Mouse (Mus musculus) kidney, postnatal 0 days (tissue): Measurements from ENCODE around the gene Csnk1g2. TPM values are rescaled to one million over a fixed set of nuclear protein-coding genes. Genes with fewer than 3 reads are reported as not detected.
"Not testable (repeated sequence)": the region's sequence is repeated elsewhere in the genome, so short reads cannot be mapped to it uniquely, and the experiment has no call there.

Source experiments
- ATAC-seq: fragments of 200-750 bp; cut with Nextera tagmentation; replicated peaks from 2 replicates; pipeline ENCODE4 v1.8.0; 2017; ENCODE audit warnings: low read depth, moderate number of reproducible peaks, moderate TSS enrichment, moderate library complexity; ENCODE audit not compliant: low FRiP score
- DNase-seq: peaks from one replicate; pipeline ENCODE4 v3.0.0-alpha.2; 2016; ENCODE audit warnings: low spot score
- H3K27ac ChIP-seq: fragments of 300-500 bp; sonication (generic); 2 replicates; pipeline ENCODE4 v1.5.1; 2014; ENCODE audit warnings: mild to moderate bottlenecking
- H3K27me3 ChIP-seq: fragments of 300-500 bp; sonication (generic); 2 replicates; pipeline ENCODE4 v1.6.1; 2014; ENCODE audit warnings: low read length, mixed read lengths; ENCODE audit not compliant: insufficient read depth
- H3K36me3 ChIP-seq: fragments of 300-500 bp; sonication (generic); 2 replicates; pipeline ENCODE4 v1.6.1; 2014; ENCODE audit warnings: low read length, mixed read lengths; ENCODE audit not compliant: insufficient read depth
- H3K4me1 ChIP-seq: fragments of 300-500 bp; sonication (generic); replicated peaks from 2 replicates; pipeline ENCODE4 v1.6.1; 2014; ENCODE audit warnings: antibody characterized with exemption, low read length, mixed read lengths; ENCODE audit not compliant: insufficient read depth
- H3K4me2 ChIP-seq: fragments of 300-500 bp; sonication (generic); 2 replicates; pipeline ENCODE4 v1.6.1; 2014; ENCODE audit warnings: mild to moderate bottlenecking, low read length, moderate library complexity, mixed read lengths
- H3K4me3 ChIP-seq: fragments of 300-500 bp; sonication (generic); replicated peaks from 2 replicates; pipeline ENCODE4 v1.5.1; 2014; ENCODE audit warnings: low read depth, low read length
- H3K9ac ChIP-seq: fragments of 300-500 bp; sonication (generic); 2 replicates; pipeline ENCODE4 v1.6.1; 2014; ENCODE audit warnings: low read depth, low read length
- H3K9me3 ChIP-seq: fragments of 300-500 bp; sonication (generic); replicated peaks from 2 replicates; pipeline ENCODE4 v1.6.1; 2016; ENCODE audit warnings: low read length, inconsistent platforms, mixed read lengths
- CTCF ChIP-seq: IDR thresholded peaks from 2 replicates; pipeline ENCODE4 v1.5.1; 2016; ENCODE audit warnings: antibody characterized with exemption, low read depth, mild to moderate bottlenecking, moderate library complexity
- WGBS: fragments of 180-500 bp; shearing (Covaris S2); extraction: QIAGEN DNeasy Blood & Tissue Kit; methylation state at CpG from one replicate; pipeline ENCODE4 v1.1.7; 2014; 5-methylcytosine and 5-hydroxymethylcytosine counted together
- polyA plus RNA-seq: library from polyadenylated mRNA; unstranded; fragments of >200 nt; fragmentation: Nextera tagmentation; extraction: Ambion mirVana; gene quantifications from 2 replicates; pipeline ENCODE4 v1.2.1, GENCODE M21; 2015

Csnk1g2 gene
- polyA plus RNA-seq, 1 experiment from 2014 or later, result 137 TPM

DNA sequence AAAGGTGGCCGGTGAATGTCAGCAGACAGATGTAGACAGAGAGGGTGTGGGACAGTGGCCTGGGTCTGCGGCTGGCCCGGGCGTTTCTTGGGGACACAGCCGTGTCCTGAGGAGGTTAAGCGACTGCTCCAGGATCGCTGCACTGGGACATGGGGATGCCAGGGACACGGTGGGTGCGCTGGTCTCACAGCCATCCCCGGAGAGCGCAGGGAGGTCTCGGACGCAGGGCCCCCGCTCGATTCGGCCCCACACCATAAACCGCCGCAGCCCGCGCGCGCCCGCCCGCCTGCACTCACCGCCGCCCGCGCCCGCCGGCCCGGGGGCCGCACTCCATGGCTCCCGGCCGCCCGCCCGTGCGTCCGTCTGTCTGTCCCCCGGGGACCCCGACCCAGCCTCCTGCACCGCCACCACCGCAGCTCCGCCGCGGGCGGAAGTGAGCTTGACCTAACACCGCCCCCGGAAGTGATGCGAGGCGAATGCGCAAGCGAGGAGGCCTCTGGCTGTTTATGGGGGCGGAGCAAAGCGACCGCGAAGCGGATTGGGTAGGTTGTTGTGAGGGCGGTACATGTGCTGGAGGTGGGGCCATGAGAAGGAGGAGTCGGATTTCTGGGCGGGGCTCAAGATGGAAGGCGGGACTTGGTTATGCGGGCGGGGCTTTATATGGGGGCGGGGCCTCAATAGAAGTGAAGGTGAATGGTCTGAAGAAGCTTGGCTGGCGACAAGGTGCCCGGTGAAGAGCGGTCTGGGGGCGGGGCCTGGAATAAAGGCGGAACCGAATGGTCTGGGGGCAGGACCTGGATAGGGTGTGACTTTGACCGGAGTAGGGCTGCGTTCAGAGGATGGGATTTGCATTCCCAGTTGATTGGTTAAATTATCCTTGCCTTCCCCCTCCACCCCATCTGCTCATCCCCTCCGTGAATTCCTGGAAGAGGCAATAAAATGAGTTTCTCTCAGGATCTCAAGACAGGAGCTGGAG lies 32.5 kb upstream of the Csnk1g2 start, which contains the start of gene Abhd17a:
Gene Abhd17a (minus strand): TSS at position 463 of the 976 bp plus-strand sequence.
- Histone ChIP-seq H3K9me3 (no peaks in the 10 kb centered on the region), H3K36me3 (peaks cover 12% of the 10 kb centered on the region; the same call in 1 of the 2 replicates), H3K27ac (peak within 1 kb of the TSS; percentile 69), H3K9ac (peak within 1 kb of the TSS; percentile 81), H3K4me1 (peaks cover 17% of the 10 kb centered on the region), H3K27me3 (no peaks in the 10 kb centered on the region), H3K4me2 (peak within 1 kb of the TSS; percentile 80), H3K4me3 (peak within 1 kb of the TSS; percentile 79)
- no peak for TF ChIP-seq CTCF
- under 1% methylated on average over 65 of the region's 73 CpGs for WGBS
- ATAC-seq (peak; percentile 96), DNase-seq (peak; percentile 99)

- H3K27me3 ChIP-seq, result no peaks in the 10 kb centered on the region
- H3K9me3 ChIP-seq, result no peaks in the 10 kb centered on the region; the same call in 1 of the 2 replicates
- H3K4me1 ChIP-seq, result no peaks in the 10 kb centered on the region
- H3K27ac ChIP-seq, result no peak overlapping the region
- H3K4me3 ChIP-seq, result no peak overlapping the region
- no peak for TF ChIP-seq CTCF
- DNase-seq (no peak), ATAC-seq (no peak)
- H3K4me2 ChIP-seq, result no peak overlapping the region
- WGBS, result 45% methylated on average over 4 of the region's 4 CpGs
- no peak overlapping the region for H3K9ac ChIP-seq
- H3K36me3 ChIP-seq, result no peaks in the 10 kb centered on the region
Observed at GRCm38 (mm10) chr10:80596318-80596717, 26.3 kb upstream of the Csnk1g2 start.

- DNase-seq, result peak; percentile 97
- Histone ChIP-seq H3K4me2 (peak within 1 kb of the TSS; percentile 79), H3K4me1 (peaks cover 9% of the 10 kb centered on the region; the same call in 1 of the 2 replicates), H3K9ac (peak within 1 kb of the TSS; percentile 61), H3K4me3 (peak within 1 kb of the TSS; percentile 71), H3K36me3 (peaks cover 17% of the 10 kb centered on the region; the same call in 1 of the 2 replicates), H3K27ac (peak within 1 kb of the TSS; percentile 80), H3K27me3 (no peaks in the 10 kb centered on the region), H3K9me3 (no peaks in the 10 kb centered on the region; the same call in 1 of the 2 replicates)
- TF ChIP-seq CTCF, result no peak
- peak; percentile 92 for ATAC-seq
- WGBS, result 2% methylated on average over 53 of the region's 54 CpGs
Observed at GRCm38 (mm10) chr10:80602698-80603325, 19.8 kb upstream of the Csnk1g2 start, which contains the start of the genes Scamp4 and Adat3. TSS of gene Scamp4 (plus strand) at chr10:80602872. TSS of gene Adat3 (plus strand) at chr10:80602880.

GRCm38 (mm10) chr10:80603364-80603763 lies 19.3 kb upstream of the Csnk1g2 start:
- H3K36me3 ChIP-seq, result peaks cover 21% of the 10 kb centered on the region; the same call in 1 of the 2 replicates
- no peak for TF ChIP-seq CTCF
- DNase-seq (no peak), ATAC-seq (no peak)
- H3K27ac ChIP-seq, result peak overlapping the region; percentile 80
- H3K9me3 ChIP-seq, result no peaks in the 10 kb centered on the region; the same call in 1 of the 2 replicates
- peak overlapping the region; percentile 79 for H3K4me2 ChIP-seq
- 24% methylated on average over 7 of the region's 7 CpGs for WGBS
- no peaks in the 10 kb centered on the region for H3K27me3 ChIP-seq
- H3K9ac ChIP-seq, result peak overlapping the region; percentile 61
- peaks cover 9% of the 10 kb centered on the region; the same call in 1 of the 2 replicates for H3K4me1 ChIP-seq
- peak overlapping the region; percentile 71 for H3K4me3 ChIP-seq

DNA sequence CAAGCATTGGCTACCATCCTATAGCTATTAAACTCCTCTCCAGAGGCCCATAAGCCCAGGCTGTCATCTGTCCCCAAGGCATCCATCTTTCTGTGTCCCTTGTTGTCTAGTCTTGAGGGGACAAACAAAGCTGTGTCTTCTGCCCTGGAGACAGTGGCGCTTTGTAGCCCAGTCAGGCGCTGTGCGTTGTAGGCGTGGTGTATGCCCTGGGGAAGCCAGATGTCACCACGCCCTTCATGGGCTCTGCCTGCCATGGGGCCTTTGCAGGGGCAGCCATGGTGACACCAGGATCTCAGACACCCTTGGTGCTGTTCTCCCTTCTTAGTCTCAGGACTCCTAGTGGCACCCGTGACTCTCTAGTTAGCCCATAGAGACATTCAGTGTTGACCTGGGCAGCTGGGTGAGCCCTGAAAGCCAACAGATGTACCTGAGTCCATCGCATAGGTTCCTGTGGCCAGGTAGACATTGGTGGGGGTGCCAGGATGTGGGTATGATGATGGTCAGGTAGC lies 18.6 kb upstream of the Csnk1g2 start:
- TF ChIP-seq CTCF, result no peak
- peaks cover 9% of the 10 kb centered on the region; the same call in 1 of the 2 replicates for H3K4me1 ChIP-seq
- H3K4me2 ChIP-seq, result peak overlapping the region; percentile 79
- H3K4me3 ChIP-seq, result no peak overlapping the region; the same call in 1 of the 2 replicates
- 89% methylated on average over 7 of the region's 7 CpGs for WGBS
- ATAC-seq (no peak), DNase-seq (no peak)
- peak overlapping the region; percentile 61; the same call in 1 of the 2 replicates for H3K9ac ChIP-seq
- no peaks in the 10 kb centered on the region; the same call in 1 of the 2 replicates for H3K9me3 ChIP-seq
- no peak overlapping the region; the same call in 1 of the 2 replicates for H3K27ac ChIP-seq
- peaks cover 25% of the 10 kb centered on the region for H3K36me3 ChIP-seq
- no peaks in the 10 kb centered on the region for H3K27me3 ChIP-seq

GRCm38 (mm10) chr10:80604988-80605387 lies 17.6 kb upstream of the Csnk1g2 start:
- no peak overlapping the region for H3K4me2 ChIP-seq
- DNase-seq (no peak), ATAC-seq (no peak)
- no peak overlapping the region for H3K9ac ChIP-seq
- H3K27me3 ChIP-seq, result no peaks in the 10 kb centered on the region
- peaks cover 9% of the 10 kb centered on the region; the same call in 1 of the 2 replicates for H3K4me1 ChIP-seq
- no peak overlapping the region for H3K4me3 ChIP-seq
- no peak for TF ChIP-seq CTCF
- peaks cover 27% of the 10 kb centered on the region for H3K36me3 ChIP-seq
- WGBS, result 87% methylated on average over 2 of the region's 2 CpGs
- H3K9me3 ChIP-seq, result no peaks in the 10 kb centered on the region
- no peak overlapping the region for H3K27ac ChIP-seq

DNA sequence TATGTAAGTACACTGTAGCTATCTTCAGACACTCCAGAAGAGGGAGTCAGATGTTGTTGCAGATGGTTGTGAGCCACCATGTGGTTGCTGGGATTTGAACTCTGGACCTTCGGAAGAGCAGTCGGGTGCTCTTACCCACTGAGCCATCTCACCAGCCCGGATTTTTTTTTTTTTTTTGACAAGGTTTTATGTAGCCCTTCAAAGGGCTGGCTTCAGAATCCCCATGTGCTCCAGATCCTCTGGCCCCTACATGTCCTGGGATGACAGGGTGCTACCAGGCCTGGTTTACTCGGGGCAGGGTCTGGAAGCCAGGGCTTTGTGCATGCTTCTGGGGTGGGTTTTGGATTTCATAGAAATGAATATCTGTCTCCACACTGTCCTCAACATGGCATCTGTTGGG lies 16.9 kb upstream of the Csnk1g2 start, which contains the start of gene Gm49322:
Gene Gm49322 (plus strand): TSS at position 301 of the 400 bp plus-strand sequence.
- peaks cover 30% of the 10 kb centered on the region for H3K36me3 ChIP-seq
- 89% methylated on average over 3 of the region's 4 CpGs for WGBS
- H3K9ac ChIP-seq, DNase-seq, H3K9me3 ChIP-seq, ATAC-seq, H3K27ac ChIP-seq, H3K4me2 ChIP-seq, H3K4me1 ChIP-seq, H3K4me3 ChIP-seq, H3K27me3 ChIP-seq: not testable (repeated sequence)
